Comparison of ENCODE assay signal across 9 mouse cellular contexts in the genomic region with DNA sequence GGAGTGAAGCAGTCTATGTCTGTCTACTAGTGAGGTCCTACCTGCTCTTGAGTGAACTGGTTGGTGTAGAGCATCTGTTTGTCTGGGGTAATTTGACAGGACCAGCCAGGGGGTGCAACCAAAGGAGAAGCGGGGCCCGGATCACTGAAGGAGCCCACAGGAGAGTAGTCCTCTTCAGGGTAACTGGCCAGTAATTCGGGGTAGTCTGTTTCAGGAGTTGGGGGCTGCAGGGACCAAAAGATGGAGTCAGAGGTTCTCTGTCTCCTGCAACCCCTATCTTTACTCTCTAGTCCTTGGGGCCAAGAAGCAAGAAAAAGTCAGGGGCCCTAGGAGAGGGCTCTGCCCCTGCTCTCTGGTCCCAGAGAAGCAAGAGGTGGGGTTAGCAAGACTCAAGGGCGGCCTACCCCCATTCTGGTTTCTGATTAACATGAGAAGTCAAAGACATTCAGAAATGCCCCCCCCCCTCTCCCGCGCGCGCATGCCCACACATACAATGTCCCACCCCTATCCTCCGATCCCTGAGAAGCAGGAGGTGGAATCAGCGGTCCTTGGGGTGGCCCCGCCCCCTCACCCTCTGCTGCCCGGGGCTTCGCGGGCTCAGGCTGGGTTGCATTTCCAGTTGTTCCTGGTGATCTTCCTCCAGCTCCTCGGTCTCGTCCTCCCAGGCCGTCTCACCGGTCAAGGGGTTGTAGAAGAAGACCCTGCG. TPM values are rescaled to one million over a fixed set of nuclear protein-coding genes. Genes with fewer than 3 reads are reported as not detected.
DNase-seq lines count a peak whose midpoint lies in the region; ATAC-seq lines count a peak whose summit lies in the region.
"Had no signal": no experiment of that assay in that cellular context is flagged by ENCODE, and none has a peak within 500 bp of the region (broad histone marks: within the 10 kb centered on the region; RNA-seq: fewer than 3 reads in every experiment).

No protein-coding gene starts in this region.

- intact Hi-C loops in heart, postnatal 25 days (cut with DNase I): no loop called here

- no peak; the same call in 1 of the 2 replicates for ATAC-seq in heart, embryonic 15.5 days (replicated peaks; ENCODE audit: insufficient number of reproducible peaks, insufficient read depth, low FRiP score, low read depth)
- no peak for ATAC-seq in forebrain, embryonic 16.5 days
- no peak for ATAC-seq in neural tube, embryonic 12.5 days (ENCODE audit: low FRiP score, low read depth)
- no peak for ATAC-seq in megakaryocyte-erythroid progenitor cell, adult 5-6 weeks (replicated peaks; ENCODE audit: low FRiP score, low TSS enrichment, poor library complexity, severe bottlenecking)

- WGBS in heart, embryonic 15.5 days: 53% methylated on average over 18 of the region's 19 CpGs
- 48% methylated on average over 19 of the region's 19 CpGs for WGBS in forebrain, embryonic 16.5 days
- WGBS in neural tube, embryonic 12.5 days: 40% methylated on average over 19 of the region's 19 CpGs

- H3K9me3 ChIP-seq in heart, embryonic 15.5 days (replicated peaks): no peaks in the 10 kb centered on the region
- no peaks in the 10 kb centered on the region for H3K9me3 ChIP-seq in forebrain, embryonic 16.5 days (ENCODE audit: control insufficient read depth, low read length)
- H3K9me3 ChIP-seq in neural tube, embryonic 12.5 days: no peaks in the 10 kb centered on the region

- H3K27ac ChIP-seq in heart, embryonic 15.5 days: no peak overlapping the region
- no peak overlapping the region for H3K27ac ChIP-seq in forebrain, embryonic 16.5 days (ENCODE audit: low read length)
- H3K27ac ChIP-seq in neural tube, embryonic 12.5 days: no peak overlapping the region

- H3K9ac ChIP-seq in heart, embryonic 15.5 days: no peak overlapping the region
- H3K9ac ChIP-seq in forebrain, embryonic 16.5 days (replicated peaks; ENCODE audit: low read depth, low read length): no peak overlapping the region
- no peak overlapping the region for H3K9ac ChIP-seq in neural tube, embryonic 12.5 days

- no peaks in the 10 kb centered on the region; the same call in 1 of the 2 replicates for H3K27me3 ChIP-seq in heart, embryonic 15.5 days
- no peaks in the 10 kb centered on the region; the same call in 1 of the 2 replicates for H3K27me3 ChIP-seq in forebrain, embryonic 16.5 days (replicated peaks; ENCODE audit: control insufficient read depth, insufficient read depth, low read length)
- peaks cover 9% of the 10 kb centered on the region for H3K27me3 ChIP-seq in neural tube, embryonic 12.5 days (replicated peaks)

- 0 out of 2 replicates have a peak overlapping the region, but pooled peaks have one; percentile 9 for H3K4me3 ChIP-seq in heart, embryonic 15.5 days
- peak overlapping the region; percentile 21; the same call in 1 of the 2 replicates for H3K4me3 ChIP-seq in forebrain, embryonic 16.5 days (replicated peaks; ENCODE audit: low read length)
- H3K4me3 ChIP-seq in neural tube, embryonic 12.5 days: no peak overlapping the region
- H3K4me3 ChIP-seq: erythroblast, embryonic 14.5 days had no signal

- peak overlapping the region; percentile 42 for H3K4me2 ChIP-seq in heart, embryonic 15.5 days
- peak overlapping the region; percentile 30; the same call in 1 of the 2 replicates for H3K4me2 ChIP-seq in forebrain, embryonic 16.5 days (ENCODE audit: low read length)
- H3K4me2 ChIP-seq in neural tube, embryonic 12.5 days (replicated peaks): peak overlapping the region; percentile 34

- no peaks in the 10 kb centered on the region for H3K36me3 ChIP-seq in heart, embryonic 15.5 days
- no peaks in the 10 kb centered on the region for H3K36me3 ChIP-seq in forebrain, embryonic 16.5 days (ENCODE audit: control insufficient read depth, insufficient read depth)
- H3K36me3 ChIP-seq in neural tube, embryonic 12.5 days: no peaks in the 10 kb centered on the region

- no peak for DNase-seq in heart, postnatal 25 days (ENCODE audit: low spot score)
- peak; percentile 87 to 92 for DNase-seq in kidney, postnatal 36 days
- no peak for DNase-seq in thymus, adult 18-20 months
- no peak for DNase-seq in adipocyte (ENCODE audit: low spot score)

- peaks cover 22% of the 10 kb centered on the region for H3K4me1 ChIP-seq in heart, embryonic 15.5 days (replicated peaks)
- H3K4me1 ChIP-seq in forebrain, embryonic 16.5 days (replicated peaks; ENCODE audit: control insufficient read depth, insufficient read depth, low read length): no peaks in the 10 kb centered on the region
- peaks cover 4% of the 10 kb centered on the region; the same call in 1 of the 2 replicates for H3K4me1 ChIP-seq in neural tube, embryonic 12.5 days

RNA-seq across cellular contexts. Expression of a gene that starts 23.9 kb away (rescaled TPM):
- 5.4 and 9.0 TPM in 2 replicates for polyA plus RNA-seq in heart, embryonic 15.5 days (2015; fragmentation: Nextera tagmentation; extraction: Ambion mirVana)
- total RNA-seq in heart, postnatal 25 days (2021): 10 to 100 TPM; 13.9 to 17.8 TPM
- 3.0 and 3.3 TPM in 2 replicates for polyA plus RNA-seq in forebrain, embryonic 16.5 days (2015; fragmentation: Nextera tagmentation; extraction: Ambion mirVana)
- 5.4 and 6.4 TPM in 2 replicates for polyA plus RNA-seq in neural tube, embryonic 12.5 days (2016; fragmentation: Nextera tagmentation; extraction: Ambion mirVana)
- total RNA-seq in megakaryocyte-erythroid progenitor cell, adult 5-6 weeks (2014; fragmentation: Nextera tagmentation): 1.4 and 3.3 TPM in 2 replicates
- total RNA-seq in megakaryocyte-erythroid progenitor cell, adult 5-6 weeks (2017): 2.1 and 11.1 TPM in 2 replicates

Comparison
In these comparisons a context has a peak if more than half of its experiments do, and no peak if none do; other contexts are left out.
1. DNase-seq: peak in kidney, postnatal 36 days (2 of 2); none in heart, postnatal 25 days (single experiment), thymus, adult 18-20 months (0 of 2) and adipocyte (single experiment).
2. Peak in every context shown above with its lines, with median percentiles within 50 percentile points of each other: H3K4me2 ChIP-seq.